16 mouse cellular contexts compared by ENCODE assay signal in the genomic region with DNA sequence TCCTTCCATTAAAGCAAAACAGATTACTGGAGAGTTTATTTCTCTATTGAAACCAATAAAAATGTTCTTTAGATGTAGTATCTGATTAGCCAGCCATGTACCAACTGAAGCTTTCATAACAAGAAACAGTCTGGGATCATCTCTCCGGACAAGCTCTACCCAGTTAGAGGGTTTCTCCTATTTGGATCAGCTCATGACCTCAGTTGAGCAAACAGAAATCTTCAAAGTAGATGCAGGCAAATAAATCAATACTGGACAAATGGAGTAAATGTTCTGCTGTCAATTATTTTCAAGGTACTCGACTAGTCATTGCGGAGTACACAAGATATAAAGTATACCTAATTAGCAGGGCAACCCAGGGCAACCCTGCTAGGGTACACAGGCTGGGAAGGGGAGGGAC.
"Had no signal": no experiment of that assay in that cellular context is flagged by ENCODE, and none has a peak within 500 bp of the region (broad histone marks: within the 10 kb centered on the region; RNA-seq: fewer than 3 reads in every experiment).

No protein-coding gene starts in this region.

- H3K4me1 ChIP-seq: midbrain, embryonic 12.5 days; neural tube, embryonic 13.5 days; neural tube, embryonic 15.5 days; stomach, embryonic 15.5 days had no signal

- H3K36me3 ChIP-seq: midbrain, embryonic 10.5 days; midbrain, embryonic 12.5 days; neural tube, embryonic 13.5 days; neural tube, embryonic 15.5 days; stomach, embryonic 15.5 days had no signal

- H3K27ac ChIP-seq: midbrain, embryonic 10.5 days; midbrain, embryonic 12.5 days; neural tube, embryonic 13.5 days; neural tube, embryonic 15.5 days; stomach, embryonic 15.5 days; stomach, postnatal 0 days had no signal

- DNase-seq: lung, adult 18-20 months; lung, embryonic 14.5 days; lung, postnatal 10 days; lung, postnatal 4 days; midbrain, embryonic 14.5 days; right cerebral cortex, postnatal 14 days; thymus, adult 2 months; thymus, postnatal 25 days had no signal

- H3K9ac ChIP-seq: lung, embryonic 14.5 days; midbrain, embryonic 12.5 days; neural tube, embryonic 13.5 days; neural tube, embryonic 15.5 days; stomach, embryonic 15.5 days had no signal

- H3K4me3 ChIP-seq: midbrain, embryonic 10.5 days; midbrain, embryonic 12.5 days; myocyte; neural tube, embryonic 13.5 days; neural tube, embryonic 15.5 days; stomach, embryonic 15.5 days had no signal

- H3K27me3 ChIP-seq: midbrain, embryonic 12.5 days; neural tube, embryonic 13.5 days; neural tube, embryonic 15.5 days; stomach, embryonic 15.5 days had no signal

- ATAC-seq: midbrain, embryonic 16.5 days had no signal

- H3K9me3 ChIP-seq: neural tube, embryonic 15.5 days; stomach, embryonic 15.5 days had no signal

- H3K4me2 ChIP-seq: lung, embryonic 14.5 days; midbrain, embryonic 12.5 days; neural tube, embryonic 13.5 days; neural tube, embryonic 15.5 days; stomach, embryonic 15.5 days had no signal
